Mouse (Mus musculus) limb, embryonic 10.5 days (tissue): ENCODE results near the gene Nck2. TPM values are rescaled to one million over a fixed set of nuclear protein-coding genes. Genes with fewer than 3 reads are reported as not detected.
"Not testable (repeated sequence)": the region's sequence is repeated elsewhere in the genome, so short reads cannot be mapped to it uniquely, and the experiment has no call there.

Experiments
- DNase-seq: peaks from one replicate; pipeline ENCODE4 v3.0.0-alpha.2; 2017; ENCODE audit warnings: low spot score
- H3K27ac ChIP-seq: fragments of 300-500 bp; sonication (generic); 2 replicates; pipeline ENCODE4 v1.5.1; 2016; ENCODE audit warnings: mild to moderate bottlenecking
- H3K27me3 ChIP-seq: fragments of 300-500 bp; sonication (generic); 2 replicates; pipeline ENCODE4 v1.6.1; 2016; ENCODE audit warnings: low read depth, mild to moderate bottlenecking; ENCODE audit not compliant: poor library complexity, severe bottlenecking
- H3K36me3 ChIP-seq: fragments of 300-500 bp; sonication (generic); 2 replicates; pipeline ENCODE4 v1.6.1; 2016; ENCODE audit warnings: mild to moderate bottlenecking, moderate library complexity
- H3K4me1 ChIP-seq: fragments of 300-500 bp; sonication (generic); 2 replicates; pipeline ENCODE4 v1.6.1; 2016
- H3K4me3 ChIP-seq: fragments of 300-500 bp; sonication (generic); 2 replicates; pipeline ENCODE4 v1.5.1; 2016; ENCODE audit warnings: mild to moderate bottlenecking, moderate library complexity
- H3K9me3 ChIP-seq: fragments of 300-500 bp; sonication (generic); replicated peaks from 2 replicates; pipeline ENCODE4 v1.6.1; 2016; ENCODE audit warnings: mild to moderate bottlenecking
- WGBS: fragments of 180-500 bp; shearing (Covaris S2); methylation state at CpG from one replicate; pipeline ENCODE4 v1.1.7; 2016; 5-methylcytosine and 5-hydroxymethylcytosine counted together
- polyA plus RNA-seq: library from polyadenylated mRNA; unstranded; fragments of >200 nt; fragmentation: Nextera tagmentation; extraction: Ambion mirVana; gene quantifications from 2 replicates; pipeline ENCODE4 v1.2.1, GENCODE M21; 2016

The Nck2 gene
- polyA plus RNA-seq, 1 experiment from 2014 or later, result 51.5 TPM

DNA sequence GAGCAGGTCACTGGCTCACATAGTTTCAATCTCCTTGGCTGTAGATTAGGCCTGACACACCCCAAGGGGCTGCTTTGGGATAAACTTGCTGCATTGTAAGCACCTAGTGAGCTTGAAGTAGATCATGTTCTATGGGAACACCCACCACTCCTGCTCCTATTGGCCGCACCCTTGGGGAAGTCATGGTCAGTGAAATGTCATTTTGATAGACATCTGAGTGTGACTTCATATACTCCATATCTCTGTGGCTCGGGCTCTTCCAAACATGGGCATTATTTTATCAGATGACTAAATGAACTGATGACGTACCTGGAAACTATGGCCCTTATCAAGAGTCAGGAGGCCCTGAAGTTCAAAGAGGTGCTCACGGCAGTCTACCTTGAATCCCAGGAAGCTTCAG lies 77.6 kb downstream of the Nck2 start:
- 95% methylated on average over 4 of the region's 4 CpGs for WGBS
- H3K36me3 ChIP-seq, result peaks cover 21% of the 10 kb centered on the region

DNA sequence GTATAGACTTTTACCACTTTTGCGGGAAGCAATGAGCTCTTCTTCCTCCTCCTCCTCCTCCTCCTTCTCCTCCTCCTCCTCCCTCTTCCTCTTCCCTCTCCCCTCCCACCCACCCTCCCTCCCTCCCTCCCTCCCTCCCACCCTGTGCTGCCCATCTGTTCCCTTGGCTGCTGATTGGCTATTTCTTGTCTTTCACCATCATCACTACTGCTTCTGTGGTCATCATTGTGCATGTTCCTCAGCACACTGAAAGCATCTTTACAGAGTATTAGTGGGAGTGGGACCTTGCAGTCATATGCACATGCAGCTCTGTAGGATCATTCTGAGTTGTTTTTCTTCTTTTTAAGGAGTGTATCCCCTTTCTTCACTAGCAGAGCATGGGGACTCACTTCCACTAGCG lies 78.6 kb downstream of the Nck2 start:
- Histone ChIP-seq H3K9me3 (no peaks in the 10 kb centered on the region), H3K4me1 (no peaks in the 10 kb centered on the region), H3K27me3 (no peaks in the 10 kb centered on the region), H3K27ac (no peak overlapping the region), H3K4me3 (no peak overlapping the region), H3K36me3 (peaks cover 16% of the 10 kb centered on the region; the same call in 1 of the 2 replicates)
- 93% methylated on average over 2 of the region's 2 CpGs for WGBS
- no peak for DNase-seq

More for the DNA sequence above, 77.6 kb downstream of the Nck2 start:
- no peaks in the 10 kb centered on the region for H3K9me3 ChIP-seq
- H3K27me3 ChIP-seq, result no peaks in the 10 kb centered on the region
- DNase-seq, result no peak
- H3K4me3 ChIP-seq, result no peak overlapping the region
- no peak overlapping the region for H3K27ac ChIP-seq
- no peaks in the 10 kb centered on the region for H3K4me1 ChIP-seq

DNA sequence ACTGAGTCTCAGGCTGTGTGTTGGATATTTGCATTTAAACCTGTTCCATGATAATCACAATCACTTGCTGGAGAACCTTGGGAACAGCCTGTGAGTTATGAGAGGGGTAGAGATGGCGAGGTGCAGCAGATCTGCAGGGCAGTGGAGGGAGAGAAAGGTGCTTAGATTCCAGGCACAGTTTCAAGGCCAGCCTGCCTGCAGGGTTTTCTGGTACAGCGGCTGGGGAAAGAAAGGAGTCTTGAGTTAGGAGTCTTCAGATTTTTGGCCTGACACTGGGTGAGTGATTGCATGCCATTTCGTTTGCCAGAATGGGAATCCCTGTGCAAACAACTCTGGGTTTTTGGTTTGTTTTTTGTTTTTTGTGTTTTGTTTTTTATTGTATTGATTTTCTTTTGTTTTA lies 80.0 kb downstream of the Nck2 start:
- no peak for DNase-seq
- peaks cover 20% of the 10 kb centered on the region; the same call in 1 of the 2 replicates for H3K36me3 ChIP-seq
- H3K4me3 ChIP-seq, result no peak overlapping the region
- H3K9me3 ChIP-seq, result no peaks in the 10 kb centered on the region
- no peak overlapping the region for H3K27ac ChIP-seq
- H3K27me3 ChIP-seq, result no peaks in the 10 kb centered on the region
- no peaks in the 10 kb centered on the region for H3K4me1 ChIP-seq
- WGBS, result 76% methylated on average over 3 of the region's 3 CpGs

DNA sequence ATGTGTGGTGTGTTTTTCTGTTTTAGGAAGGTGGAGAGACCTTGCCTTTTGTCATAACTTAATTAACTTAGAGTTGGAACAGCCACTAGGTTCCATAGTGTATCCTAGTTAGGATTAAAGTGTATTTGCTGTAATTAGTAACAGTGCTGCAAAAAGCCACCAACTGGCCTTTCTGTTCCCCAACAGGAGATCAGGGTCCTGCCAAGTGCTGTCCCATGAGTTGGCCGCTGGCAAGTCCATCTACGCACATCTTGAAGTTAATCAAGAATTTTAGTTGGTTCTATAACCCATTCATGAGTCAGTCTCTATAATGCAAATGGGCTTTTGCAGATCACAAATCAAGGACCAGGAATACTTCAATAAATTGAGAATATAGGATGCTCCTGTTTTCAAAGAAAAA lies 83.9 kb downstream of the Nck2 start:
- H3K27ac ChIP-seq, result no peak overlapping the region
- no peaks in the 10 kb centered on the region for H3K27me3 ChIP-seq
- DNase-seq, result no peak
- H3K36me3 ChIP-seq, result peaks cover 8% of the 10 kb centered on the region; the same call in 1 of the 2 replicates
- H3K9me3 ChIP-seq, result no peaks in the 10 kb centered on the region
- 100% methylated on average over 2 of the region's 2 CpGs for WGBS
- no peak overlapping the region for H3K4me3 ChIP-seq
- peaks cover 9% of the 10 kb centered on the region for H3K4me1 ChIP-seq

DNA sequence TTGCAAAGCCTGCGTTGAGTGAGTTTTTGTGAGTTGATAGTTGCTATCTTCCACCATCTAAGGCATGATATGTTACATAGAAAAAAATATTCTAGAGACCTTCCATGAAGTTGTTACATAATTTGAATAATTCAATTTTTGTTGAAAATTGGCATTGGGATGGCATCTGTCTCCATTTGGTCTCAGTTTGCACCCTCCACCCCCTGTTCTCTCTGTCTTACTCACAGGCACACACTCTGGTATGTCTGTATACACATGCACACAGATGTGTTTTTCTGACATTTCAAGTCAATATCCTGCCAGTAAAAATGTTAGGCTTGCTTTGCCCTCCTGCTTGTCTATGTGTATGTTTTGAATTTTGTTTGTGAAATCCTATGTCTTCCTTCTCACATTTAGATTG lies 84.7 kb downstream of the Nck2 start:
- no peak for DNase-seq
- Histone ChIP-seq H3K27ac (no peak overlapping the region), H3K9me3 (no peaks in the 10 kb centered on the region), H3K4me1 (peaks cover 9% of the 10 kb centered on the region), H3K27me3 (no peaks in the 10 kb centered on the region), H3K36me3 (peaks cover 16% of the 10 kb centered on the region), H3K4me3 (no peak overlapping the region)
- 96% methylated on average over 1 of the region's 1 CpGs for WGBS

DNA sequence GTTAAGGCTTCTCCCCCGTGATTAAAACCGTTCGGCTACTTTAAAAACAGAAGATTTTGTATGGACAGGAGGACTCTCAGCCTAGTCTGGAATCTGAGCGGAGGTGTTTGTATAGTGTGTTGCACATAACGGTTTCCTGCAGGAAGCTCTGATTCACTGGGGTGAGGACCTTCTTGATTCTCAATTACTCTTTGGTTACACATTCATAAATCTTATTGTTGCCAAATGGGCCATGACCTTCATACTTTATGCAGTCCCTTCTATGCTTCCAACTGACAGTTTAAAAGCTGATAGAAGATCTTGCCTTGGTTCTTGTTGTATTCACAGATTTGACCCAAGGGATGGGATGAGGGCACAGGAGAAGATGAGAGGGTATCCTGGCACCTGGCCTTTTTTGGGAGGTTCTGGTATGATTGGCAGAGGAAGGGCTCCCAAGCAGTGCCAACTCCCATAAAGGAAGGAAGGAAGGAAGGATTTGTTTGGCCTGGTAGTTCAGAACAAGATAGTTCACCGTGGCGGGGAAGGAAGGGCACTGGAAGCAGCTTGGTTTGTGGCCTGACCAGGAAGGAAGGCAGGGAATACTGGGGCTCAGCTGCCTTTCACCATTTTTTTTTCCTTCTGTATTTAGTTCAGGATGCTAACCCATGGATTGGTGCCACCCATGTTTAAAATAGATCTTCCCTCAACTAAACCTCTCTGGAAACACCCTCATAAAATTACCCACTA lies 86.1 kb downstream of the Nck2 start:
- Histone ChIP-seq H3K27me3 (no peaks in the 10 kb centered on the region), H3K9me3 (no peaks in the 10 kb centered on the region), H3K36me3 (peaks cover 28% of the 10 kb centered on the region), H3K4me3 (no peak overlapping the region), H3K4me1 (peaks cover 9% of the 10 kb centered on the region), H3K27ac (no peak overlapping the region)
- WGBS, result 75% methylated on average over 7 of the region's 7 CpGs
- DNase-seq, result no peak

DNA sequence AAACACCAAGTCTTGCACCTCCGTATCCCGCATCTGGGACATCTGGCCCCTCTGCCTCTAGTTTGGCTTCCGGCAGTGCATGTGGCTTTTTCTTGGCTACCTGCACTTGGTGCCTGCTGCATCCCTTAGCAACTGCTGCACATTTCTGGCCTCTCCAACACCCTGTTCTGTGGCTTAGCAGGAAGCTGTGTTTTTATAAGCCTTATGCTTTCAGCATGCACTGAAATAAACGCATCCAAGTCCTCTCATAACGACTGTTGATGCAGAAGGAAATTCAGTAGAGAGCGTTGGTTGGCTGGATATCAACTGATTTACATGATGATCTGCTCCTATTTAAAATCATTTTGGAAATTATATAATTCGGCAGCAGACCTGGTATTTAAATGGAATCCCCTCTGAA lies 86.9 kb downstream of the Nck2 start:
- H3K9me3 ChIP-seq, result no peaks in the 10 kb centered on the region
- 93% methylated on average over 7 of the region's 7 CpGs for WGBS
- H3K4me1 ChIP-seq, result peaks cover 9% of the 10 kb centered on the region
- no peak overlapping the region for H3K27ac ChIP-seq
- H3K36me3 ChIP-seq, result peaks cover 34% of the 10 kb centered on the region
- no peaks in the 10 kb centered on the region for H3K27me3 ChIP-seq
- no peak for DNase-seq
- no peak overlapping the region for H3K4me3 ChIP-seq

DNA sequence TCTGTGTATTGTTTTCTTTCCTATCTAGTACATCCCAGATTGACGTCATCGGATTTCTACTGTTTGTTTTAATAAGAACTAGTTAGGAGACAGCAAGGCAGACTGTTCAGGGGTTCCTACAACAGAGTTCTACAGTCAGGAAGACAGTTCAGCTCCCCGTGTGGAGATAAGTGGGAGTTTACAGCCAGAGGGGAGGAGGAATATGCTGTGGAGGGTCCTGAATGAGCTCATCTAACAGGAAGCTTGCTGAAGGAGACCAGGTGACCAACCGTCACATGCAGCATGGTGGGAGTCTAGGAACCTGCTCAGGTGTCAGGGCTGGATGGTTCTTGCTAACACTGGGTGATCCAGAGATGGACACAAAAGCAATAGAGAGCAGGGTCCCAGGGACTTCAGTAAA lies 87.9 kb downstream of the Nck2 start:
- no peaks in the 10 kb centered on the region for H3K9me3 ChIP-seq
- H3K4me1 ChIP-seq, result peaks cover 9% of the 10 kb centered on the region
- no peak overlapping the region for H3K4me3 ChIP-seq
- H3K36me3 ChIP-seq, result peaks cover 41% of the 10 kb centered on the region
- 73% methylated on average over 4 of the region's 4 CpGs for WGBS
- no peak for DNase-seq
- H3K27ac ChIP-seq, result no peak overlapping the region
- H3K27me3 ChIP-seq, result no peaks in the 10 kb centered on the region

GRCm38 (mm10) chr1:43533497-43533896 lies 89.1 kb downstream of the Nck2 start:
- H3K4me1 ChIP-seq, H3K27ac ChIP-seq: not testable (repeated sequence)
- WGBS, result 96% methylated on average over 11 of the region's 11 CpGs

DNA sequence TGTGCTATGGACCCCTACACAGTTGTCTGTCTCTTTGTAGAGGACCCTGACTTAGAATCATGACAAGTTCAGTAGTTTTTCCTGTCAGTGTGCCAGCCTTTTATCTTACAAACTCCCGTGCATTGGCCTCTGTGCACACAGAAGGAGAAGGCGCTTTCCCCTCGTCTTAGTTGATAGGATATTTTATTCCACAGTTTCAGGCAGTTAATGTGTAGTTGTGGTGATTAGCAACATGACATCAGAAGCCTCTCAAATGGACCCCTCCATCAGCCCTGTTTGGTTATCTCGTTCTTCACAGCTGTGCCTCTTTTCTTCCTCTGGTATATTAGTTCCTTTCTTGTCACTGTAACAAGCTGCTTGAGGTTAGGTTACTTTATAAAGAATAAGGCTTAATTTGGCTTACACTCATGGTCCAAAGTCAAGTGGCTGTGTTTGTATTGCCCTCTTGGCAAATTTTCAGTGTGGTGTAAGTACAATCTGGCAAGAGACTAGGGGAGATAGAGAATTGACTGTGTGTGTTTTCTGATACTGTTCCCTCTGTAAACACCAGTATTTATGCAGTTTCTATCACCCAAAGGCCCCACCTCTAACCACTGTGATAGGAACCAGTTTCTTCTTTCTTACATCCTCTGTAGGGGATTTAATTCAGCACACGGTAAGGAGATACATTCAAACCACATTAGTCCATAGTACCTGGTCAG lies 89.8 kb downstream of the Nck2 start:
- H3K4me3 ChIP-seq, result no peak overlapping the region
- H3K9me3 ChIP-seq, result no peaks in the 10 kb centered on the region
- H3K4me1 ChIP-seq, result peaks cover 9% of the 10 kb centered on the region
- H3K27me3 ChIP-seq, result no peaks in the 10 kb centered on the region
- no peak overlapping the region for H3K27ac ChIP-seq
- WGBS, result 91% methylated on average over 5 of the region's 5 CpGs
- H3K36me3 ChIP-seq, result peaks cover 46% of the 10 kb centered on the region
- no peak for DNase-seq

More at GRCm38 (mm10) chr1:43533497-43533896, 89.1 kb downstream of the Nck2 start:
- not testable (repeated sequence) for H3K4me3 ChIP-seq, H3K27me3 ChIP-seq, DNase-seq, H3K9me3 ChIP-seq
- H3K36me3 ChIP-seq, result peaks cover 44% of the 10 kb centered on the region

- WGBS, result 91% methylated on average over 6 of the region's 6 CpGs
- H3K36me3 ChIP-seq, result peaks cover 46% of the 10 kb centered on the region
- no peaks in the 10 kb centered on the region for H3K27me3 ChIP-seq
- peaks cover 6% of the 10 kb centered on the region for H3K4me1 ChIP-seq
- H3K9me3 ChIP-seq, result no peaks in the 10 kb centered on the region
- H3K27ac ChIP-seq, result no peak overlapping the region
- no peak for DNase-seq
- no peak overlapping the region for H3K4me3 ChIP-seq
Observed at GRCm38 (mm10) chr1:43535519-43536000, 91.2 kb downstream of the Nck2 start.

DNA sequence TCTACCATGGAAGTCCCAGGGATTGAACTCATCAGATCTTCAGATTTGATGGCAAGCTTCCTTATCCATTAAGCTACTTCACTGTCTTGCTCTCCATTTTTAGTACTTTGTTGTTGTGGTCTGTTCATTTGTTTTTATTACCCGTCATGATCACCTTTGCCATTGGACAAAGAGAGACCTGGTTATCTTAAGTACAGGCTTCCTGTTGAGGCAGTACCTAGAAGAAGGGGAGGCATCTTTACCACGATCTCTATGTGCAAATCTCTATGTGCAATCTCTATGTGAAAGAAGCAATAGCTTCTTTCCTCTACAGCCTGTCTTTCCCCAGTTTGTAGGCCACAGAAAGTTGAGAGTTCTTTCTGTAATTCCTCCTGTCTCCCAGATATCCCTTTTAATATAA lies 91.9 kb downstream of the Nck2 start:
- H3K36me3 ChIP-seq, result peaks cover 46% of the 10 kb centered on the region
- H3K4me1 ChIP-seq, result 0 out of 2 replicates have a peak, but pooled peaks cover 3% of the 10 kb centered on the region
- H3K9me3 ChIP-seq, result no peaks in the 10 kb centered on the region
- DNase-seq, result no peak
- WGBS, result 87% methylated on average over 2 of the region's 2 CpGs
- no peak overlapping the region for H3K27ac ChIP-seq
- no peak overlapping the region for H3K4me3 ChIP-seq
- no peaks in the 10 kb centered on the region for H3K27me3 ChIP-seq

- WGBS, result 97% methylated on average over 3 of the region's 3 CpGs
- H3K36me3 ChIP-seq, result peaks cover 46% of the 10 kb centered on the region
- no peak overlapping the region for H3K4me3 ChIP-seq
Observed at GRCm38 (mm10) chr1:43537021-43537420, 92.6 kb downstream of the Nck2 start.

More at GRCm38 (mm10) chr1:43537021-43537420, 92.6 kb downstream of the Nck2 start:
- Histone ChIP-seq H3K27ac (no peak overlapping the region), H3K4me1 (peaks cover 8% of the 10 kb centered on the region; the same call in 1 of the 2 replicates), H3K9me3 (no peaks in the 10 kb centered on the region), H3K27me3 (no peaks in the 10 kb centered on the region)
- DNase-seq, result no peak
